Mouse (Mus musculus): ENCODE results near the gene Scd4. TPM values are rescaled to one million over a fixed set of nuclear protein-coding genes. Genes with fewer than 3 reads are reported as not detected.
"Not testable (repeated sequence)": the region's sequence is repeated elsewhere in the genome, so short reads cannot be mapped to it uniquely, and the experiment has no call there.

Scd4 gene
- polyA plus RNA-seq, 1 experiment from 2014 or later, result 0.11 TPM

DNA sequence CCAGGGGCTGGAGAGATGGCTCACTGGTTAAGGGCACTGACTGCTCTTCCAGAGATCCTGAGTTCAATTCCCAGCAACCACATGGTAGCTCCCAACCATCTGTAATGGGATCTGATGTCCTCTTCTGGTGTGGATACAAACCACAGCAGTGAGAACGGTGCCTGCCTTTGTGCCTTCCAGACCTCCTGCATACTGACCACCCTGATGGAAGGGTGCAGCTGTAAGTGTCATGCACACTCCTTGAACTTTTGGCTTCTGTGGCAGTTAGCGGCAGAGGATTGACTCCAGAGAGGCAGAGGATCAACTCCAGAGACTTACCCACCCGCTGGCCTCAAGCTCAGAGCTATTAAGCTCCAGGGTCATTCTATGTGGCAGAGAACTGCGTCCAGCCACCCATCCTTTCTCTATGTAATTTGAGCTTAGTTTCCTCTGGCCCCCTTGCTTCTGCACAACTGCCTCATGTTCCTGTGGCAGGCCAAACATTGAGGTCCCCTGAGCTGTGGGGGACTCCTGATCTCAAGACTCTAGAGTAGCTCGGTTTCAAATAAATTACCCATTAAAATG lies 16.1 kb upstream of the Scd4 start:
- no peaks in the 10 kb centered on the region for H3K27me3 ChIP-seq (ENCODE audit: control insufficient read depth, insufficient read depth, low read length)
- H3K4me3 ChIP-seq (ENCODE audit: low read depth, low read length), result no peak overlapping the region
- no peak overlapping the region for H3K27ac ChIP-seq (ENCODE audit: low read depth, low read length)
- no peak overlapping the region for H3K4me2 ChIP-seq
- no peak for ATAC-seq (replicated peaks; ENCODE audit: insufficient number of reproducible peaks, low FRiP score, low TSS enrichment)
- no peaks in the 10 kb centered on the region for H3K9me3 ChIP-seq (replicated peaks; ENCODE audit: control insufficient read depth, low read length)
- no peaks in the 10 kb centered on the region for H3K36me3 ChIP-seq (ENCODE audit: control insufficient read depth, insufficient read depth, low read length)
- H3K4me1 ChIP-seq (ENCODE audit: control insufficient read depth, insufficient read depth, low read length), result peaks cover 4% of the 10 kb centered on the region; the same call in 1 of the 2 replicates
- 64% methylated on average over 5 of the region's 5 CpGs for WGBS (ENCODE audit: insufficient replicate concordance)
- H3K9ac ChIP-seq (ENCODE audit: low read depth, low read length), result no peak overlapping the region

DNA sequence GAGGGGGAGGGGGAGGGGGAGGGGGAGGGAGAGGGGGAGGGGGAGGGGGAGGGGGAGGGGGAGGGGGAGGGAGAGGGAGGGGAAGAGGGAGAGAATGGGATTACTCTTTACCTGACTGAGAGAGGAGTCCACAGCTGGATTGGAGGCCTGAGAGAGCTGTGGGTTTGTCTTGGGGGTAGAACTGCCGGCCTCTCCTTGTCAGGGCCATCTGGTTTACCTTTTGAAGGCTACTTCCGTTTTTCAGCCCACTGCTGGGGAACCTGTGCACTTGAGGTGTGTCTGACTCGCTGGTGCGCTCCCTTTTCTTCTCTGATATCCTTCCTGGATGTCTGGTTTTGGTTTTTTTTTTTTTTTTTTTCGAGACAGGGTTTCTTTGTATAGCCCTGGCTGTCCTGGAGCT lies 15.5 kb upstream of the Scd4 start:
- H3K4me3 ChIP-seq (ENCODE audit: low read depth, low read length), result no peak overlapping the region
- 0 out of 2 replicates have a peak, but pooled peaks cover 4% of the 10 kb centered on the region for H3K4me1 ChIP-seq (ENCODE audit: control insufficient read depth, insufficient read depth, low read length)
- WGBS (ENCODE audit: insufficient replicate concordance), result 71% methylated on average over 5 of the region's 5 CpGs
- H3K9me3 ChIP-seq (replicated peaks; ENCODE audit: control insufficient read depth, low read length), result no peaks in the 10 kb centered on the region
- no peak overlapping the region for H3K4me2 ChIP-seq
- no peak overlapping the region for H3K9ac ChIP-seq (ENCODE audit: low read depth, low read length)
- ATAC-seq (replicated peaks; ENCODE audit: insufficient number of reproducible peaks, low FRiP score, low TSS enrichment), result no peak
- no peak overlapping the region for H3K27ac ChIP-seq (ENCODE audit: low read depth, low read length)
- no peaks in the 10 kb centered on the region for H3K27me3 ChIP-seq (ENCODE audit: control insufficient read depth, insufficient read depth, low read length)
- H3K36me3 ChIP-seq (ENCODE audit: control insufficient read depth, insufficient read depth, low read length), result no peaks in the 10 kb centered on the region

DNA sequence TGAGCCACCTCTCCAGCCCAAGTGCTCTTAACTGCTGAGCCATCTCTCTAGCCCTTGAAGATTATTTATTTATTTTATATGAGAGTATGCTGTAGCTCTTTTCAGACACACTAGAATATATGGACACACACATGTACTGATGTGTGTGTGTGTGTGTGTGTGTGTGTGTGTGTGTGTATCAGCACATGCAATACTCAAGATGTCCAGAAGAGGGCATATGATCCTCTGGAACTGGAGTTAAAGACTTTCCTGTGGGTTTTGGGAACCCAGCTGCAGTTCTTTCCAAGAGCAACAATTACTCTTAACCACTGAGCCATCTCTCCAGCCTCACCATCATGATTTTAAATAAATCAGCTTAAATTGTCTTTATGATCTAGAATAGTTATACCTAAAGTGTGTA lies 14.3 kb upstream of the Scd4 start:
- Histone ChIP-seq H3K36me3 (ENCODE audit: control insufficient read depth, insufficient read depth, low read length) (no peaks in the 10 kb centered on the region), H3K27me3 (ENCODE audit: control insufficient read depth, insufficient read depth, low read length) (no peaks in the 10 kb centered on the region), H3K4me3 (ENCODE audit: low read depth, low read length) (no peak overlapping the region), H3K27ac (ENCODE audit: low read depth, low read length) (no peak overlapping the region), H3K4me1 (ENCODE audit: control insufficient read depth, insufficient read depth, low read length) (0 out of 2 replicates have a peak, but pooled peaks cover 4% of the 10 kb centered on the region), H3K9me3 (replicated peaks; ENCODE audit: control insufficient read depth, low read length) (no peaks in the 10 kb centered on the region), H3K4me2 (no peak overlapping the region), H3K9ac (ENCODE audit: low read depth, low read length) (no peak overlapping the region)
- ATAC-seq (replicated peaks; ENCODE audit: insufficient number of reproducible peaks, low FRiP score, low TSS enrichment), result no peak

GRCm38 (mm10) chr19:44320316-44320715 lies 12.6 kb upstream of the Scd4 start:
- WGBS (ENCODE audit: insufficient replicate concordance), result 74% methylated on average over 3 of the region's 3 CpGs
- H3K36me3 ChIP-seq (ENCODE audit: control insufficient read depth, insufficient read depth, low read length), result no peaks in the 10 kb centered on the region
- ATAC-seq (replicated peaks; ENCODE audit: insufficient number of reproducible peaks, low FRiP score, low TSS enrichment), result no peak
- H3K4me3 ChIP-seq (ENCODE audit: low read depth, low read length), result no peak overlapping the region
- H3K4me1 ChIP-seq (ENCODE audit: control insufficient read depth, insufficient read depth, low read length), result no peaks in the 10 kb centered on the region
- no peak overlapping the region for H3K4me2 ChIP-seq
- no peak overlapping the region for H3K9ac ChIP-seq (ENCODE audit: low read depth, low read length)
- no peaks in the 10 kb centered on the region for H3K9me3 ChIP-seq (replicated peaks; ENCODE audit: control insufficient read depth, low read length)
- H3K27me3 ChIP-seq (ENCODE audit: control insufficient read depth, insufficient read depth, low read length), result no peaks in the 10 kb centered on the region
- no peak overlapping the region for H3K27ac ChIP-seq (ENCODE audit: low read depth, low read length)

DNA sequence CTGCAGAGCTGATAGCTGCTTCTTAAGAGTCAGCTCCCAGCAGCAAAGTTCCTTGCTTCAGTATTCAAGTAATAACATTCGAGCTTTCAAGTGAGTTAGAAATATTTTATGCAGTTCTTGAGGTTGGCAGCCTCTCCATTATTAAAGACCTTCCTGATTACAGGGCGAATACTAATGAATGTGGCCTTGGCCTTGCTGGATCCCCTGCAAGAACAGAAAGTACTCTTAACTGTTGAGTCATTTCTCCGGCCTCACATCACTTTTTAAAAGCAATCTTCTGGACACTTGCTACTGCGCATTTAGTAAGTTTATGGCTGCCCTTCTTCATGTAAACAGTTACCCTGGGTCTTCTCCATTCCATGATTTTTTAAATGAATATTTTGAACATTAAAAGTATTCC lies 11.7 kb upstream of the Scd4 start:
- no peak overlapping the region for H3K4me2 ChIP-seq
- no peak overlapping the region for H3K27ac ChIP-seq (ENCODE audit: low read depth, low read length)
- ATAC-seq (replicated peaks; ENCODE audit: insufficient number of reproducible peaks, low FRiP score, low TSS enrichment), result no peak
- WGBS (ENCODE audit: insufficient replicate concordance), result 76% methylated on average over 4 of the region's 4 CpGs
- H3K27me3 ChIP-seq (ENCODE audit: control insufficient read depth, insufficient read depth, low read length), result no peaks in the 10 kb centered on the region
- H3K4me3 ChIP-seq (ENCODE audit: low read depth, low read length), result no peak overlapping the region
- H3K9me3 ChIP-seq (replicated peaks; ENCODE audit: control insufficient read depth, low read length), result no peaks in the 10 kb centered on the region
- H3K9ac ChIP-seq (ENCODE audit: low read depth, low read length), result no peak overlapping the region
- H3K36me3 ChIP-seq (ENCODE audit: control insufficient read depth, insufficient read depth, low read length), result no peaks in the 10 kb centered on the region
- no peaks in the 10 kb centered on the region for H3K4me1 ChIP-seq (ENCODE audit: control insufficient read depth, insufficient read depth, low read length)

GRCm38 (mm10) chr19:44321631-44322030 lies 11.3 kb upstream of the Scd4 start:
- no peaks in the 10 kb centered on the region for H3K36me3 ChIP-seq (ENCODE audit: control insufficient read depth, insufficient read depth, low read length)
- WGBS (ENCODE audit: insufficient replicate concordance), result 54% methylated on average over 2 of the region's 2 CpGs
- H3K4me3 ChIP-seq (ENCODE audit: low read depth, low read length), result no peak overlapping the region
- ATAC-seq (replicated peaks; ENCODE audit: insufficient number of reproducible peaks, low FRiP score, low TSS enrichment), result no peak
- no peak overlapping the region for H3K27ac ChIP-seq (ENCODE audit: low read depth, low read length)
- no peaks in the 10 kb centered on the region for H3K27me3 ChIP-seq (ENCODE audit: control insufficient read depth, insufficient read depth, low read length)
- no peaks in the 10 kb centered on the region for H3K9me3 ChIP-seq (replicated peaks; ENCODE audit: control insufficient read depth, low read length)
- H3K9ac ChIP-seq (ENCODE audit: low read depth, low read length), result no peak overlapping the region
- no peak overlapping the region for H3K4me2 ChIP-seq
- H3K4me1 ChIP-seq (ENCODE audit: control insufficient read depth, insufficient read depth, low read length), result no peaks in the 10 kb centered on the region

DNA sequence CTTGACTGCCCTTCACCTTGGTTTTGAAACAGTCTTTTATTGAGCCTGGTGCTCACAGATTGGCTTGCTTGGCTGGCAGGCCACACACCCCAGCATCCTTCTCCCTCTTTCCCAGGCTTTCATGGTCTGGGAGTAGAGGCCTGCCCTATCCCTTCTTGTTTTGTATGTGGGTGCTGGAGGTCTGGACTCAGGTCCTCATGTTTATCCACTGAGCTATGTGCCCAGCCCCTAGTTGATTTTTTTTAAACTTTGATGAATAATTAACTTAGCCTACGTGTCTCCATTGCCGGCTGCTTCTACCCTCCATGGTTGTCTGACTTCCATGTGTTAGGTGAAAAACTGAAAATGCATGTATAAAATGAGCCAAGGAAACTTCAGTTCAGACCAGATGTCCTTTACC lies 3.3 kb upstream of the Scd4 start:
- ATAC-seq (replicated peaks; ENCODE audit: insufficient number of reproducible peaks, low FRiP score, low TSS enrichment), result no peak
- WGBS (ENCODE audit: insufficient replicate concordance), result 82% methylated on average over 2 of the region's 2 CpGs
- Histone ChIP-seq H3K27ac (ENCODE audit: low read depth, low read length) (no peak overlapping the region), H3K9ac (ENCODE audit: low read depth, low read length) (no peak overlapping the region), H3K36me3 (ENCODE audit: control insufficient read depth, insufficient read depth, low read length) (no peaks in the 10 kb centered on the region), H3K4me3 (ENCODE audit: low read depth, low read length) (no peak overlapping the region), H3K27me3 (ENCODE audit: control insufficient read depth, insufficient read depth, low read length) (no peaks in the 10 kb centered on the region), H3K9me3 (replicated peaks; ENCODE audit: control insufficient read depth, low read length) (no peaks in the 10 kb centered on the region), H3K4me2 (no peak overlapping the region), H3K4me1 (ENCODE audit: control insufficient read depth, insufficient read depth, low read length) (no peaks in the 10 kb centered on the region)

- not testable (repeated sequence) for H3K4me3 ChIP-seq (ENCODE audit: low read depth, low read length); ATAC-seq (replicated peaks; ENCODE audit: insufficient number of reproducible peaks, low FRiP score, low TSS enrichment); H3K9ac ChIP-seq (ENCODE audit: low read depth, low read length); H3K27me3 ChIP-seq (ENCODE audit: control insufficient read depth, insufficient read depth, low read length); H3K4me1 ChIP-seq (ENCODE audit: control insufficient read depth, insufficient read depth, low read length); H3K36me3 ChIP-seq (ENCODE audit: control insufficient read depth, insufficient read depth, low read length); H3K27ac ChIP-seq (ENCODE audit: low read depth, low read length); H3K9me3 ChIP-seq (replicated peaks; ENCODE audit: control insufficient read depth, low read length); H3K4me2 ChIP-seq
- WGBS (ENCODE audit: insufficient replicate concordance), result 80% methylated on average over 1 of the region's 1 CpGs
These were observed 1.8 kb upstream of the Scd4 start for GRCm38 (mm10) chr19:44331128-44331527.

DNA sequence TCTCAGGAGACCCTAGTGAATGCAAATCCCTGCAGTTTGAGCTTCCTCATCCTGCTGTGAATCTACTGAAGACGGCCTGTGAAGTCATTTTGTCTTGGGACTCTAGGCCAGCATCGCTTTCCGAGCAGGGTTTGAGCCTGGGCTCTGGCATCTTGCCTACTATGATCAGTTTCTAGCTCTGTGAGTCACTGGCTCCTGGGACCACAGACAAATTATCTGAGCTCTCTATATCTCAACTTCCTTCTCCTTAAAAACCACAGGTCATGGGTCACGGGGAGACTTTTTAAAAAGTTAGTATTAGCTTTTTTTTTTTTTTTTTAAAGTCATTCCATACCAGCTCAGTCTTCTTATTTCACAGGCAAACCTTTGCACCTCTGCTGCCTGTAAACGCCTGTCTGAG lies 981 bp upstream of the Scd4 start:
- no peaks in the 10 kb centered on the region; the same call in 1 of the 2 replicates for H3K27me3 ChIP-seq (ENCODE audit: control insufficient read depth, insufficient read depth, low read length)
- peaks cover 4% of the 10 kb centered on the region for H3K4me1 ChIP-seq (ENCODE audit: control insufficient read depth, insufficient read depth, low read length)
- no peaks in the 10 kb centered on the region for H3K36me3 ChIP-seq (ENCODE audit: control insufficient read depth, insufficient read depth, low read length)
- no peak overlapping the region for H3K9ac ChIP-seq (ENCODE audit: low read depth, low read length)
- H3K4me2 ChIP-seq, result no peak overlapping the region
- H3K27ac ChIP-seq (ENCODE audit: low read depth, low read length), result no peak overlapping the region
- no peak overlapping the region for H3K4me3 ChIP-seq (ENCODE audit: low read depth, low read length)
- WGBS (ENCODE audit: insufficient replicate concordance), result 75% methylated on average over 5 of the region's 5 CpGs
- ATAC-seq (replicated peaks; ENCODE audit: insufficient number of reproducible peaks, low FRiP score, low TSS enrichment), result no peak
- no peaks in the 10 kb centered on the region for H3K9me3 ChIP-seq (replicated peaks; ENCODE audit: control insufficient read depth, low read length)

Data from heart, embryonic 11.5 days (tissue).